Mouse (Mus musculus) intestine, embryonic 14.5 days (tissue): ENCODE results near the gene Anks3. TPM values are rescaled to one million over a fixed set of nuclear protein-coding genes. Genes with fewer than 3 reads are reported as not detected.

Experiments
- ATAC-seq: fragments of 200-750 bp; cut with Nextera tagmentation; replicated peaks from 2 replicates; pipeline ENCODE4 v1.8.0; 2017; ENCODE audit warnings: low read depth, moderate number of reproducible peaks, moderate TSS enrichment, moderate library complexity; ENCODE audit not compliant: low FRiP score, low TSS enrichment
- DNase-seq: peaks from one replicate; pipeline ENCODE4 v3.0.0-alpha.2; 2018; ENCODE audit warnings: low spot score
- H3K27ac ChIP-seq: fragments of 300-500 bp; sonication (generic); 2 replicates; pipeline ENCODE4 v1.5.1; 2014; ENCODE audit warnings: low read depth, mild to moderate bottlenecking, control low read depth
- H3K27me3 ChIP-seq: fragments of 300-500 bp; sonication (generic); replicated peaks from 2 replicates; pipeline ENCODE4 v1.6.1; 2014; ENCODE audit warnings: low read length, control low read depth; ENCODE audit not compliant: control insufficient read depth, insufficient read depth
- H3K36me3 ChIP-seq: fragments of 300-500 bp; sonication (generic); 2 replicates; pipeline ENCODE4 v1.6.1; 2014; ENCODE audit warnings: low read length, control low read depth; ENCODE audit not compliant: control insufficient read depth, insufficient read depth
- H3K4me1 ChIP-seq: fragments of 300-500 bp; sonication (generic); replicated peaks from 2 replicates; pipeline ENCODE4 v1.6.1; 2014; ENCODE audit warnings: low read length, control low read depth, mixed read lengths; ENCODE audit not compliant: control insufficient read depth, insufficient read depth
- H3K4me2 ChIP-seq: fragments of 300-500 bp; sonication (generic); 2 replicates; pipeline ENCODE4 v1.6.1; 2014; ENCODE audit warnings: low read length
- H3K4me3 ChIP-seq: fragments of 300-500 bp; sonication (generic); 2 replicates; pipeline ENCODE4 v1.5.1; 2014; ENCODE audit warnings: low read depth, low read length, control low read depth, mixed read lengths
- H3K9ac ChIP-seq: fragments of 300-500 bp; sonication (generic); 2 replicates; pipeline ENCODE4 v1.6.1; 2014; ENCODE audit warnings: mild to moderate bottlenecking, low read length
- H3K9me3 ChIP-seq: fragments of 300-500 bp; sonication (generic); 2 replicates; pipeline ENCODE4 v1.6.1; 2016; ENCODE audit warnings: low read length, control low read depth; ENCODE audit not compliant: control insufficient read depth
- WGBS: fragments of 180-500 bp; shearing (Covaris S2); extraction: QIAGEN DNeasy Blood & Tissue Kit; methylation state at CpG from one replicate; pipeline ENCODE4 v1.1.7; 2014; 5-methylcytosine and 5-hydroxymethylcytosine counted together
- polyA plus RNA-seq: library from polyadenylated mRNA; unstranded; fragments of >200 nt; fragmentation: Nextera tagmentation; extraction: Ambion mirVana; gene quantifications from 2 replicates; pipeline ENCODE4 v1.2.1, GENCODE M21; 2014

Anks3 gene
- polyA plus RNA-seq, 1 experiment from 2014 or later: 45.0 TPM

GRCm38 (mm10) chr16:4894201-4894908, 69.7 kb downstream of the Anks3 start:
- ATAC-seq (no peak), DNase-seq (no peak)
- Histone ChIP-seq H3K27ac (no peak overlapping the region), H3K27me3 (no peaks in the 10 kb centered on the region), H3K36me3 (no peaks in the 10 kb centered on the region), H3K9me3 (no peaks in the 10 kb centered on the region), H3K9ac (no peak overlapping the region), H3K4me3 (no peak overlapping the region), H3K4me2 (no peak overlapping the region), H3K4me1 (no peaks in the 10 kb centered on the region; the same call in 1 of the 2 replicates)
- WGBS: 87% methylated on average over 7 of the region's 7 CpGs

- Histone ChIP-seq H3K4me1 (peaks cover 13% of the 10 kb centered on the region), H3K27ac (no peak overlapping the region), H3K9me3 (no peaks in the 10 kb centered on the region), H3K27me3 (no peaks in the 10 kb centered on the region), H3K9ac (no peak overlapping the region), H3K4me2 (no peak overlapping the region), H3K36me3 (no peaks in the 10 kb centered on the region), H3K4me3 (no peak overlapping the region)
- ATAC-seq (no peak), DNase-seq (no peak)
- 90% methylated on average over 6 of the region's 6 CpGs for WGBS
These were observed 71.8 kb downstream of the Anks3 start for GRCm38 (mm10) chr16:4892171-4892570.

Other genes with a start within 250 kb of the Anks3 start
- 73.4 and 79.4 TPM in 2 replicates for gene Nmral1, start 244.8 kb downstream of the Anks3 start, polyA plus RNA-seq
- 94.7 and 97.6 TPM in 2 replicates for gene Hmox2, start 237.8 kb downstream of the Anks3 start, polyA plus RNA-seq
- 85.3 and 95.5 TPM in 2 replicates for gene Cdip1, start 173.9 kb downstream of the Anks3 start, polyA plus RNA-seq
- 0.43 and 0.55 TPM in 2 replicates for gene 4930562C15Rik, start 128.8 kb downstream of the Anks3 start, polyA plus RNA-seq
- 39.3 and 40.6 TPM in 2 replicates for gene Ubald1, start 83.9 kb downstream of the Anks3 start, polyA plus RNA-seq
- gene Mgrn1, start 78.0 kb downstream of the Anks3 start, polyA plus RNA-seq: 83.7 and 87.6 TPM in 2 replicates
- gene Nudt16l1, start 25.4 kb downstream of the Anks3 start, polyA plus RNA-seq: 145 and 162 TPM in 2 replicates
- 0.24 TPM in 1 of 2 replicates, not detected in the other for gene Sept12, start 33.6 kb upstream of the Anks3 start, polyA plus RNA-seq
- gene Smim22, start 43.1 kb upstream of the Anks3 start, polyA plus RNA-seq: 42.6 and 57.4 TPM in 2 replicates
- gene Rogdi, start 49.3 kb upstream of the Anks3 start, polyA plus RNA-seq: 57.0 and 59.3 TPM in 2 replicates
- 93.9 and 101 TPM in 2 replicates for gene Glyr1, start 85.7 kb upstream of the Anks3 start, polyA plus RNA-seq
- gene Ubn1, start 85.9 kb upstream of the Anks3 start, polyA plus RNA-seq: 22.4 and 22.6 TPM in 2 replicates
- gene Ppl, start 168.2 kb upstream of the Anks3 start, polyA plus RNA-seq: 5.4 and 5.8 TPM in 2 replicates
- gene Sec14l5, start 182.9 kb upstream of the Anks3 start, polyA plus RNA-seq: 0.05 and 0.11 TPM in 2 replicates
- 18.5 and 20.0 TPM in 2 replicates for gene Nagpa, start 239.8 kb upstream of the Anks3 start, polyA plus RNA-seq